Mouse (Mus musculus) embryonic fibroblast, embryonic 13.5 days (primary cell): ENCODE measurements around the gene Simc1.

Source experiments
- CTCF ChIP-seq: IDR thresholded peaks from 2 replicates; pipeline ENCODE4 v1.5.1; 2011; ENCODE audit warnings: mild to moderate bottlenecking, control low read depth, low read length, moderate library complexity, borderline replicate concordance; ENCODE audit not compliant: insufficient read depth
- POLR2A ChIP-seq: IDR thresholded peaks from 2 replicates; pipeline ENCODE4 v1.6.1; 2011; ENCODE audit warnings: low read depth, mild to moderate bottlenecking, control low read depth, low read length, moderate library complexity

DNA sequence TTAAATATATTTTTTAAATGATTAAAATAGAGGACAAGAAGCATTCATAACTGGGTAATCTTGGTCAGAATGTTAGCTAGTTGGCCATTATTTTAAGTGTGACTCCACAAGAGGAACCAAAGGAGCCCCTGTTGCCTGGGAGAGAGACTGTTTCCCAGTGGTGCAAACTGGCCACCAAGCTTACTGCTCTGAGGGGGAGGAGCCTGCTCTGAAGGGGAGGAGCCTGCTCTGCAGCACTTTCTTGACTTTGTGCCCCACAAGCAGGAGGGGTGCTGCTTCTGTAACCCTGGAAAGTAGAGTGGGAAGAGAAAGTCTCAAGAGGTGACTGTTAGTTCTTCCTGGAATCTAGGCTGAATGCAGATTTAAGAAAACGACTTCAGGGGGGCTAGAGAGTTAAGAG, 65.7 kb downstream of the Simc1 start:
- TF ChIP-seq CTCF = no peak
- TF ChIP-seq POLR2A = no peak
